12 mouse cellular contexts compared by ENCODE assay signal in the genomic region with DNA sequence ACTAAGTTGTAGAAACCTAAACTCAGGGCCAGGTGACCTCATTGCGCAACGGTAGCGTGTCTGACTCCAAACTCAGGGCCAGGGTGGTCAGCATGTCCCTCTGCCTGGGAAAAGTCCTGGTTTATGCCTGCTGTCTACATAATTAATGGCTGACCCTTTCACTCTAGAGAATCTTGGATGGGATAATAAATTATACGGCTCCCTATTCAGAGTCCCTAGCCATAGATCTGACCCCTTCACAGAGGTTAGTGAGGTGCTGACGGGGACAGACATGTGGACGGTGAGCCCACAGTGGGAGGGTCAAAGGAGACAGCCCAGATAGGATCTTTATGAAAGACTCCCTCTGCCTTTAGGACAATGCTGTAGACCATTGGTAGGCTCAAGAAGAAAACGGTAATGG.
"Had no signal": no experiment of that assay in that cellular context is flagged by ENCODE, and none has a peak within 500 bp of the region (broad histone marks: within the 10 kb centered on the region; RNA-seq: fewer than 3 reads in every experiment).

No protein-coding gene starts in this region.

- ATAC-seq: lung, postnatal 0 days; midbrain, embryonic 16.5 days had no signal

- H3K9ac ChIP-seq: limb, embryonic 12.5 days; neural tube, embryonic 13.5 days; stomach, embryonic 15.5 days had no signal

- H3K9me3 ChIP-seq: limb, embryonic 12.5 days; neural tube, embryonic 13.5 days; stomach, embryonic 15.5 days had no signal

- H3K4me3 ChIP-seq: limb, embryonic 12.5 days; neural tube, embryonic 13.5 days; stomach, embryonic 15.5 days had no signal

- H3K4me2 ChIP-seq: limb, embryonic 12.5 days; neural tube, embryonic 13.5 days had no signal

- H3K27ac ChIP-seq: limb, embryonic 12.5 days; liver, embryonic 14.5 days; neural tube, embryonic 13.5 days; stomach, embryonic 15.5 days had no signal

- H3K36me3 ChIP-seq: limb, embryonic 12.5 days; neural tube, embryonic 13.5 days; stomach, embryonic 15.5 days had no signal

- DNase-seq: kidney, adult 8-10 months; kidney, postnatal 25 days; lung, postnatal 36 days; retina, postnatal 1 day; right cerebral cortex, postnatal 4 days; thymus, adult 2 months had no signal

- H3K27me3 ChIP-seq: limb, embryonic 12.5 days; stomach, embryonic 15.5 days had no signal
